Mouse (Mus musculus) gastrocnemius, adult 8-10 months (tissue): ENCODE results near the gene Vps13c. TPM values are rescaled to one million over a fixed set of nuclear protein-coding genes. Genes with fewer than 3 reads are reported as not detected.

ENCODE experiments used
- DNase-seq, 2 experiments: peaks; one replicate each; pipeline ENCODE4 v3.0.0; 2022; ENCODE audit warnings: low spot score in 2 of 2
- total RNA-seq, 4 experiments: library from RNA; stranded (reverse); gene quantifications; 2 replicates each; pipeline ENCODE4 v1.2.4; 2022

Vps13c gene
- total RNA-seq, 4 experiments from 2014 or later: 25.9 to 34.4 (median 30.2) TPM

DNA sequence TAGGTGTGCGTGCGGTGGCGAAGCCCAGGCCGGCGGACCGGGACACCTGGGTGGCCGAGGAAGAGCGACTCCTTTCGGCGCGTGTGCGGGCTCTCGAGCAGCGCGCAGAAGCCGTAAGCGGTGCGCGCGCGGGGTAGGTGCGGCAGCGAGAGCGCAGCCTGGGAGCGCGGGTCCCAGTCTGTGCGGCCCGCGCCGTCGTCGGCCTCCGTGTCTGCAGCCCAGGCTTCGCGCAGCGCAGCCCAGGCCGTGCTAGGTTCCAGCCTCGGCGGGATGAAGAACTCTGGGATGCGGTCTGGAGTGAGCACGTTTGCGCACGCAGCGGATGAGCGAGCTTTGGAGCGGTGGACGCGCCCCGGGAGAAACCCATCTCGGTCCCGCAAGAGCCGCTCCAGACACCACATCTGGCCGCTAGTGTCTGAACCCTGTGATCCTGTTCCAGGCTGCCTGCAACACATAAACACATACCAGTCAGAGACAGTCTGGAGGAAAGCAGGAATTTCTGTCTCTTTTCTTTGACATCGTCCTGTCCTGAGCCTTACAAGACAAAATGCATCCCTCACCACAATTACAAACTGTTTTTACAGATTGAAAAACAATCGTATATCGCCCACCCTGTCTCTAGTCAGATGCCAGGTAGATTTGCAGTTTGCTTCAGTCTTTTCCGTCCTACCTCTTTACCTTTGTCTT lies 8.7 kb upstream of the Vps13c start:
- no peak for DNase-seq

DNA sequence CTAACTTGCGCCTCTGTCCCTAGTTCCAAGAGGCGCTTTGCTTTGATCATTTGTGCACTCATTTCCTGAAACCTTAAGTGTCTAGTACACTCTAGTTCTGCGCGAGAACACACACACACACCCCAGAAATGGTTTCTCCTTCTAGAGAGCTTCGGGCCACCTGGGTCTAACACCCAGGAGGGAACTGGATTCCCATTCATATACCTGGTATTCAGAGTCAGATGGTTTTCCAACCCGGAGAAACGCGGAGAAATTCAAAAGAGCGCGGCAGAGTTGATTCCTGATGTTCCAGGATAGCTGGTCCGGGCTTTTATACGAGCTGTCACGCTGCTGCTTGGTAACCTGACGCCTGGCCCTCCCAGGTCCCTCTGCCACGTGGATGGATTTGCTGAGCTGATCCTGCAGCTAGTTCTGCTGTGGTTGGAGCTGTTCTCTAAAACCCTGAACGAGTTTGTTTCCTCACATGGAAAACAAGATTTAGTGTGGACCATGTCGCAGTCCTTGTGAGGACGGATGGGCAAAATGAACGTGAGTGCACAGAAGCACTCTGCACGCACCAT lies 8.1 kb upstream of the Vps13c start, which contains the start of gene C2cd4a:
Gene C2cd4a (minus strand): TSS at position 285 of the 560 bp plus-strand sequence.
- peak; percentile 15 to 51 for DNase-seq

DNA sequence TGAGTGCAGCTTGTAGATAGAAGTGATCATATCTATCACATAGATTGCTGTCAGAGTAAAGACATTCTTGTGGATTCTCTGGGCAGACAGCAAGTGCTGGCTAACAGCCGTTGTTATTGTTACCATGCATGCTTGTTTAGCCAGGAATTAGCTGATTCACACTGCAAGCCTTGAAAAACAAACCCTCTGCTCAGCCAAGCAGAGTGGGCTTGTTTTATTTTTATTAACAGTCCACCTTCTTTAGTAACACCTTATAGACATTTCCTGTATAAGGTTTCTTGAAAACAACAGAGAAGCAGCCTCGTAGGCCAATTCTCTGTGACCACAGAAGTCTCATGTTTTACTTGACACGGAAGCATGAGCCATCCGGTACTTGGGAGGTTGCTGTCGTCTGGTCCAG lies 5.7 kb upstream of the Vps13c start:
- DNase-seq: no peak

GRCm38 (mm10) chr9:67837311-67837710 lies 2.9 kb upstream of the Vps13c start:
- DNase-seq: no peak

GRCm38 (mm10) chr9:67842797-67843196 lies 2.6 kb downstream of the Vps13c start:
- DNase-seq: no peak

DNA sequence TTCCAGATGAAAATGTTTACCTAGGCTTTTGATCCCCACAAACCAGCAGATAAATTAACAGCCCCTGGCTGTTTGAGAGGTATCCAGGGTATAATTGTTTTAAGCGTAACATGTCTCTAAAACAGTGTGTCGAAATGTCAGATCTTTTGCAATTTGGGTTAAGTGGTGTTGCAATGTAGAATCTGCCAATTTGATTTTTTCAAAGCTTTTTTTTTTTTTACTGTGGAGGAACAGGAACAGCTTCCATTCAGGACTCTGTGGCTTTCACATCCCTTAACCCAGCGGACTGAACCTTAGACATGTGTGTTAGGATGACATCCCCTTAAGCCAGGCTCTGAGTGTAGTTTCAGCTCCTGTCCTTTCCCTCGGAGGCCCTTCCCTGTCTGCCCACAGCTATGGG lies 4.8 kb downstream of the Vps13c start:
- DNase-seq: no peak

DNA sequence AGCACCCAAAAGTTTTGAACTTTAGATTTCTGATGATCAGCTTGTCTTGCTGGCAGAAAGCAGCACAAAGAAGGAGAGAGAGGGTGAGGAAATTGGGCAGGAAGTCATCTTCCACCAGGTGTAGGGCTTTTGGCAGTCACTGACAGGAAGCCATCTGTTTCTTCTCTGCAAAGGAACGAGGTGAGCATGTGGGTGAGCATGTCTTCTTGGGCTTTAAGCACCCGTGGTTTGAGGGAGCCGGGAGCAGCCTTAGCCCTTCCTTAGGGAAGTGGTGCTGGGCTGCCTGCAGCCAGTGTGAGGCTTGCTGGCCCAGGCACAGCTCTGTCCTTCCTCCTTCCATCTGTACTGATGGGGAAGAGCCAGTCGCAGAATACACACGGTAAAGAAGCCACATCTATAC lies 5.5 kb downstream of the Vps13c start:
- DNase-seq: no peak

GRCm38 (mm10) chr9:67846089-67846488 lies 5.9 kb downstream of the Vps13c start:
- no peak for DNase-seq

GRCm38 (mm10) chr9:67847606-67848005 lies 7.4 kb downstream of the Vps13c start:
- no peak for DNase-seq

DNA sequence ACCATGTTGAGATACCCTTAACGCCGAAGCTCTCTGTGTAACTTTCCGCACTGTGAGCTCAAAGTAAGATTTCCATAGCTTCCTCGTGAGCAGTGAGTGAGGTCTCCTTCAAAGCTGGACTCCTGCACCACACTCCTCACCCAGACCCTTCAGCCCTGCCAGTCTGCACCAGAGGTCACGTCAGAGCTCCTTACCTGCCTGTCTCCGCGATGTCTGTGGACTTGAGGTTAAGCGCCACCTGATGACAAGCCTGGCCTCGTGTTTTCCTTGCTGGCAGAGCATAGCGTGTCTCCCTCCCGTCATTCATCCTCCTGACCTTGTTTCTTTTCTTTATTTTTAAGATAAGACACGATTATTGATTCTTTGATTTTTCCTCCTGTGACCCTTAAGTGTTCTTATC lies 9.2 kb downstream of the Vps13c start:
- DNase-seq: no peak

GRCm38 (mm10) chr9:67849846-67850245 lies 9.7 kb downstream of the Vps13c start:
- no peak for DNase-seq

- no peak for DNase-seq
These were observed 11.0 kb downstream of the Vps13c start for GRCm38 (mm10) chr9:67851150-67851549.

DNA sequence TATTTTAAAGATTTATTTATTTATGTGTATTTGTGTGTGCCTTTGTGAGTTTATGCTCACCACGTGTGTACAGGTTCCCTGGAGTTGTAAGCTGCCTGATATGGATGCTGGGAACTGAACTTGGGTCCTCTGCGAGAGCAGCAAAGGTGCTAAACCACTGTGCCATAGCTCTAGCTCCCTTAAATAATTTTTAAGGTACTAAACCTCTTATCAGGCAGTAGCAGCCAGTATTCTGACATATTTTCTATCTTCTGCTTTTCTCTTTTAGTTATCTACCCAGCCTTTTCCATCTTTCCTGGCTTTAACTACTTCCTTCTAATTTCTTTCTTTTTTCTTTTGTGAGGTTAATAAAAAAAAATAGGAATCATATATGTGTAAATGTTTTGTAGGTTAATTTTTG lies 20.1 kb downstream of the Vps13c start:
- DNase-seq: no peak

GRCm38 (mm10) chr9:67863332-67863731 lies 23.1 kb downstream of the Vps13c start:
- DNase-seq: no peak

DNA sequence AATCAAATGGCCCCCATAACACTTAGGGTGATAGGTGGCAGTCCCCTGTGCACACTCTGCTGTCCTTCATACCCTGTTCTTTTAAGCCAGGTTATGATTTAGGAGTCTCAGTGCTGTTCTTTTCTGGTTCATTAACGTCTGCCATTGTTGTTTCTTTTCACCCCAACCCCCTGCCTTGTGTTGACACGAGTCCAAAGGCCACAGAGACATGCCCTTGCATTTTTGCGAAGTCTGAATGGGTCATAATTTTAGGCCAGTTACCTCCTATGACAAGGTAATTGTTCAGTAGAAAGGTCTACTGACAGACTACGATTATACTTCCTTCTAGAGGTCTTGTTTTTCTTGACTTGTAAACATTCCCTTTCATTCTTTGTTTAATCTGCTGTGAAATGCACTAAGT lies 23.8 kb downstream of the Vps13c start:
- DNase-seq: no peak

DNA sequence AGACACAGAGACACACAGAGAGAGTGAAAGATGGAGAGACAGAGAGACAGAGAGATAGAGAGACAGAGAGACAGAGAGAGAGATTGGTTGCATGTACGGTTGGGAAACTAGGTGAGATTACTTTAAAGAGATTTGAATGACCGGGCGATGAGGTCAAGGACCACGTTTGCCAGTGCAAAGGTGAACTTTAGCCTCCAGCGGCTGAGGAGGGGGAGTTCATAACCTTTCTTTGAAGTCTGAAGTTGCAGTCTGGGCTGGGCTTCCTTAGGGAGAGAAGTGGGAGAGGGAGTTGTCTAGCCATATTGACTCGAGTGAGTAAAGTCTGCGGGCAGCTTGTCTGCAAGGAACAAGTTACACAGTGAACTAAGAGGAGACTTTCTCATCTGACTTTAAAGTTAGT lies 25.2 kb downstream of the Vps13c start:
- DNase-seq: no peak

GRCm38 (mm10) chr9:67867411-67867810 lies 27.2 kb downstream of the Vps13c start:
- no peak for DNase-seq

DNA sequence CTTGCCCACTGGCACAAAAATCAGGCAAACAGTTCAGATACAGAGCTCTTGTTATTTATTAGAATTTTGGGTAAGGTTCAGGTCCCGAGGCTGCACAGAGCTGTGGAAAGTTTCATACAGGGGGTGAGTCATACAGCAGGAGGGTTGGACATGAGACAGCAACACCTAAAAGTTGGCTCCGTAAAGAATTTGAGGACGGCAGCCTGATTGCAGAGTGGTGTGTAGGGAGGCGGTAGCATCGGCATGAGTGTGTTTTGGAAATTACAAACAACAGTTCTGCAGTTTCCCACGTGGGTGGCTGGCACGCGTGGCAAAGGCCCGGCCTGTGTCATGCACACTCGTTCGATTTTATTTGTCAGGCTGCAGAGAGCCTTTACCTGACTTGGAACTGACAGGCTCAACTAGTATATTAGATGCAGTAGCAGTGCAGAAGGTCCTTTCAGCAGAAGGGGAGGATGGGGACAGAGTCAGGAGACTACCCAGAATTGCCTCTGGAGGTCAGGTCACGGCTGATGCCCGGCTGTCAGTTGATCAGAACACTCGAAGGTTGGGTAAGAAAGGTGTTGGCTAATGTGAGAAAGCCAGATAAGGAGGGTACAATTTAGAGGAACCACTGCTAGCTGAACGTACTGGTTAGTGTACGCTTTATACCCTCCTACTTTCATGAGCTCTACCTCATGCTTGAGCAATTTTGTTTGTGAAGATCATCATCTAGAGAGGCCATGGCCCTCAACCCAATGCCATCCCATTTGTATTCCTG lies 29.7 kb downstream of the Vps13c start:
- DNase-seq: no peak

GRCm38 (mm10) chr9:67874522-67875222 lies 34.5 kb downstream of the Vps13c start:
- no peak for DNase-seq

GRCm38 (mm10) chr9:67875337-67875736 lies 35.1 kb downstream of the Vps13c start:
- DNase-seq: no peak

DNA sequence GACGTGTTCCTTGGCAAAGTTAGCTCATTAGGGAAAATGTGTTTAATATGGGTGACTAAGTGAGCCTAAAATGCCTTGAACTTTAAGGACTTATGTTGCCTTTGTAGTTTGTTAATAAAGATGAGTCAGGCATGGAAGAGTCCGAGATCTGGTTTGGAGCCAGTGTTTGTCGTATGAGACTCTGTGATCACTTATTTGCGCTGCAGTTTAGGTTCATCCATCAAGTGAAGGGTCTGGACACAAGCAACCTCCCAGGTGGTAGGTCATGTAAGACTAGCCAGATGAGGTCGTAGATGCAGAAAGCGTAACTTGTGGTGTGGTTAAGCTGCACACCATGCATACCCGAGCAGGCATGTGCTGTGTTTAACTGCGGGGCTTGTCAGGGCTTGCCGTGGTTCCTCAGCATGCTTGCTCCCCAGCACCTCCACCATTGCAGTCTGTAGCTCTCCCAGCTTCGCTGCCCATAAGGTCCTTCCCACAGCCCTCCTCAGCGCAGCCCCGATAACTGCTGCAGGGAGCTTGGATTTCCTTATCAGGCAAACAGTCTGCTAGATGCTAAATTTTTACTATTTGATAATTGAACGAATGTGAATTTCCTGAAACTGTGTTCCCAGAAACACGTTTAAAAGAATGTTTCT lies 37.0 kb downstream of the Vps13c start:
- no peak for DNase-seq
